Mouse (Mus musculus): ENCODE measurements around the gene Adat1.
A peak's percentile ranks its signal among the peaks of the same experiment; 100 is the strongest.

Adat1 gene

DNA sequence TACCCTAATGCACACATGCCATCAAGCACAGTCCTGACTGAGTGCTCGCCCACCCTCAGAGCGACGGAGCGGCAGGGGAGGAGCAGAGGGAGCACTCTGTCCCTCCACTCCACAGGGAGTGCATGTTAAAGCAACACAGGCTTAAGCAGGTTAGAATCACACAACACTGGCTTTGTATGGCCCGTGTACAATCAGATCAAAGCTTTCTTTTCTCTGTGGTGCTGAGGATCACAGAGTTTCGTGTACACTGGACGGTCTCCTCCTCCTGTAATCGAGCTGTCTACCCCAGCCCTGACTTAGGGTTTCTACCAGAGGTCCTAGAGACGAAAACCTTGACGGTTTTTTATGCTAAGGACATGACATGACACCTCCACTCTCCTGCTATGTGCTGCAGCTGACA is 23.6 kb downstream of the Adat1 start:
- DNase-seq (ENCODE audit: low read depth, low spot score) = peak; percentile 70

DNA sequence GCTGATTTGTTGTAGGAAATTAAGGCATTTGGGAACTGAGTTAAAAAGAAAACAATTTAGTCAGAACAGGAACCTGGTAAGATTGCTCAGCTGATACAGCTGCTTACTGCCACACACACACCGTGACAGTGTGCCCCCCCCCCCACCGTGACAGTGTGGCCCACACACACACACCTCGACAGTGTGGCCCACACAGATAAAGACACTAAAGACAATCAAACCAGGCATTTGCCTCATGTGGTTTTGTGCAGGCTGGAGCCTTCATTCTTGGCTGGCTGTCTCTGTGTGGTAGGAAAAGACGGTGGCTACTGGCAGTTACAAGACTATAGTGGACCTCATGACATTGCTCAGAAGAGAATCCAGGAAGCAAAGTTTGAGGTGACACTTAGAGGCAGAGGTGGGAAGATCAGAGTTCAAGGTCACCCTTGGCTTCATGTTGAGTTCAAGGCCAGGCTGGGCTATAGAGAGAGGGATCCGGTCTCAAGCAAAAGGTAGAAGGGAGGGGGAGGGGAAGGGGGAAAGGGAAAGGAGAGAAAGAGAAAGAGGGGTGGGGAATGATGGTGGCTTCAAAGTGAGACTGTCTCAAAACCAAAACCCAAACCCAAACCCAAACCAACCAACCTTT is 24.7 kb downstream of the Adat1 start:
- DNase-seq (ENCODE audit: low read depth, low spot score) = peak; percentile 79

DNA sequence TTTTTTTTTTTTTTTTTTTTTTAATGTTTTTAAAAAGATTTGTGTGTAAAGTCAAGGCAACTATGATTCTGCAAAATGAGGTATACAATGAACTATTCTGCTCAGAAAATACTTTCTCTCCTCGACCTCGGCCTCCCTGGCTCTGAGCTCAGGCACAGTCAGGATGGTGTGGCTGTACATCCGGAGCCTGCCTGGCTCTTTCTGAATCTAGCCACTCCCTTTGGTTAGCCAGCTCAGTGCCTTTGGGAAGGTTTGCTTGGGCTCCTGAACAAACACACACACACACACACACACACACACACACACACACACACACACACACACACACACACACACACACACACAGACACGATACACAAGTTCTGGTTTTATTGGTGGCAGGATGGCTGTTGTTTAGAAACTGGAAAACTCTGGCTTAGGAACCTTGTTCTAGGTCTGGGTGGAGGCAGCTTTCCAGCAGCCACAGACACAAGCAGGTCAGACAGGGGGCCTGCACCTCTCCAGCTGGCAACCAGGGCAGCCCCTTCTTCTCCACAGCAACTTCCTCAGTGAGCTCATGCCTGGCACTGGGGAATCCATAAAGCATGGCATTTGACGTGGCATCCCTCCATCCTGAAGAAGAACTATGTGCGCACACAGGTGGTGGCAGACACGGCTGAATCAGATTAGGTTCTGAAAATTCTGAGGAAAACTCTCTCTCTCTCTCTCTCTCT is 27.1 kb downstream of the Adat1 start:
- DNase-seq (ENCODE audit: low read depth, low spot score) = peak; percentile 70

DNA sequence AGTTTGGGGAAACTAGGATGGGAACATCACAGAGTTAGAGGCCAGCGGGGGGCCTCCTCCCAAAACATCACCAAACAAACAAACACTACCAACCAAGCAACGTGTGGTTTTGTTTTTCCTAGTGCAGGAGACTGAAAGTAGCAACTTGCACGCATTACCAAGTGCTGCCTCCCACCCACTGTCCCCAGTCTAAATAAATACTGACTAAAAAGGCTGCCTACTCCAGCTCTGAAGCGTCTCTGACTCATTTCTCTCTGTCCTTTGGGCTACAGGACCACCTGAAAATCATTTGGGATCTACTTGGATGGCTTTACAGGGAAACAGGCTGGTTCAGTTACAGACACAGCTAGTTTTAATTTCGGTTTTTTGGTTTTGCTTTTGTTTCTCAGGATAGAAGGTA is 27.8 kb downstream of the Adat1 start:
- DNase-seq (ENCODE audit: low read depth, low spot score) = no peak

DNA sequence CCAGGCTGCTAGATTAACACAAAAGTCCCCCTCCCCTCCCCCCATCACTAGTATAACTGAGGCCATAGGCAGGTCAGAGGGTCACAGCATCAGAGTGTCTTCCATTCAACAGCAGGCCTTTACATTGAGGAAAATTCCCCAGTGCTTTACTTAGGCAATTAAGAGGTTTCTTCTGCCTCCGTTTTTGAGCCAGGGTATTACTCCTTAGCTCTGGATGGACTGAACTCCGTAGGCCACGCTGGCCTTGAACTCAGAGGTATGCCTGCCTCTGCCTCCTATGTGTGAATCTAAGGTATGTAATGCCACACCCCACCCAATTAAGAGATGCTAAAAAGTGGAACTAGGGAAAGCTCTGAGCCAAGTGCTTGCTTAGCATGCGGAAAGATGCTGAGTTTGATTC is 28.6 kb downstream of the Adat1 start:
- DNase-seq (ENCODE audit: low read depth, low spot score) = peak; percentile 91

DNA sequence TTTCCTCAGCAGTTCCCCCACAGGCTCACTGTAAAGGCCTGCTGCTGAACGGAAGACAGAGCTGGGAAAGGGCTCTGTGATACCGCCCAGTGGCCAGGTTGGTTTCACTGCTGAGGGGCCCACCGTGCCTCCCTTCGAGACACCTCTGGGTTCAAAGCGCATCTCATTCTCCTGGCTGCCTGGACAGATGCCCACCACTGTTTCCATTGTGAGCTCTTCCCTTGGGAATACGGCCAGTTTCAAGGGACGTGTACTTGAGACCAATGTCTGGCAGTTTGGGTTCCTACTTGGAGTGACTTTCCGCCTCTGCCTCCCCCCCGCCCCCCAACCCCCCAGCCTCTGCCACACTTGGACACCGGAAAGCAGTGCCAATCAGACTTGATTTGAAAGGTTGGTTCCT is 29.0 kb downstream of the Adat1 start:
- no peak for DNase-seq (ENCODE audit: low read depth, low spot score)

DNA sequence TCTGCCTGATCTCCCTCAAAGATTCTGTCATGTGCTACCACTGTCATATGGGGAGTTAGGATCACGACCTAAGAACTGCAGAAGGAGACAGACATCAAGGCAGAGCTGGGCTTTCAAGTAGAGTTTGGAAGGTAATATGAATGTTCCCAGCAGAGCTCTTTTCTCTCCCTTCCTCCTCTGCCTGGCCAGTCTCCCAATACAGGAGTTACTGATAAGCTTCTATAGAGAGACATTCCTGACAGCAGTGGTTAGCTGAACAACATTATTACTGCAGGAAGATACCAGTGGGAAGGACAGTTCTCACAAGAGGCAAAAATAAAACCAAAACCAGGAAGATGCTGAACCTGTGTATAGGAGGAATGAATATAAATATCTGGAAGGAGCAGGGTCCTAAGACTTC is 29.5 kb downstream of the Adat1 start:
- no peak for DNase-seq (ENCODE audit: low read depth, low spot score)

DNA sequence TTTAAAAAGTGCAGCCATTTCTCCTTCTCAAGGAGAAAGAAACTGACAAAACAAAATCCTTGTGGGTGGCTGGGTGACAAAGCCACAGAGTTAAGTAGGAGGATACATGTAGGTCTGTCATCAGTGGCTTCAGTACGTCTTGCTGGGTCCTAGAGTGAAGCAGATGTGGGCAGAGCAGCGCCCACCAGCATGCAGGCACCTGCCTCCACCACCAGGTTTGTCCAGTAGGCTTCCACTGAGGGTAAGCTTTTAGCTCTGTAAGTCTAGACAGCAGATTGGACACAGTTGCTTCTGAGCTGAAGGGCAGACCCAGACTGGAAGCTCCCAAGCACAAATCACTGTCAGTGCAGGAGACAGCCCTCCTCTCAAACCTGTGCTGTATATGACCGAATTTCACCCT is 30.8 kb downstream of the Adat1 start:
- DNase-seq (ENCODE audit: low read depth, low spot score) = peak; percentile 65

DNA sequence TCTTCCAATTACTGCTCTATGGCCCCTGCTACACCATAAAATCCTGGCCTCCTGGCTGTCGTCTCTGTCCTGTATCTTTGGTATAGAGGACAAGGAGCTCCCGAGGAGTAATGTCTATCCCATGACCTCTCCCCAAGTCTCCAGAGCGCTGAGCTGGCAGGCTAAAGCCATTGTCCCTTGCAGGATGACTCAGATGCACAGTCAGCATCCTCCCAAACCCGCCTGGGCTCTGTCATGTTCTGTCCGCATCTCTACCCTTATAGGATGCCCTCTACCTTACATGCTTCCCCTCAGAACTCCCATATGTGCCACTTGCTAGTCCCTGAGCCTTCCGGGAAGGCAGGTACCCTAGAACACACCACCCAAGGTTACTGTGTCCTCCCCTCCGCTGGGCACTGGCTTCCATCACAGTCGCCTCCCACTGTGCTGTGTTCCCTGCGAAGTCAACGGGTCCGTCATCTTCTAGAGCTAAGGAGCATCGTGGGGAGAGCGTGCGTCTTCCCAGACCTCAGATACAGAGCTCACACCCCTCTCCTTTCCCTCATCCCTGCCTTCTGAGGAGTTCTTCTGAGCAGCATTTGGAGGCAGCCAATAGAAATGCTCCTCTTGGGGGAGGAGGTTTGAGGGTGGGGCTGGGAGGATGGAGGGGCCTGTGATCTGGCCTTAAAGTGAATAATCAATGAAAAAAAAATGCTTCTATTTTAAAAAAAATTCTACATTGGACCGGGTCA is 31.3 kb downstream of the Adat1 start:
- DNase-seq (ENCODE audit: low read depth, low spot score) = peak; percentile 58

DNA sequence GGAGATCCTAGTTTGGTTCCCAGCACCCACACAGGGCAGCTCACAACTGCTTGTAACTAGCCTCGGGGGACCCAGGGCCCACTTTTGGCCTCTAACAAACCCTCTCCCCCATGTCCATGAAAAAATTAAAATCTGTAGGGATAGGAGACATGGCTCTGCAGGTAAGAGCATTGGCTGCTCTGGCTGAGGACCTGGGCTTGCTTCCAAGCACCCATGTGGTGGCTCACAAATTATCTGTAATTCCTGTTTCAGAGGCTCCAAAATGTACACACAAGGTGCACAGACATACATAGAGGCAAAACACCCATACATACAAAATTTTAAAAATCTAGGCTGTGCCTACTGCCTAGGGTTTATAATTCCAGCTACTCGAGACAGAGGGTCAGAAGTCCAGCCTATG is 34.9 kb downstream of the Adat1 start:
- no peak for DNase-seq (ENCODE audit: low read depth, low spot score)

DNA sequence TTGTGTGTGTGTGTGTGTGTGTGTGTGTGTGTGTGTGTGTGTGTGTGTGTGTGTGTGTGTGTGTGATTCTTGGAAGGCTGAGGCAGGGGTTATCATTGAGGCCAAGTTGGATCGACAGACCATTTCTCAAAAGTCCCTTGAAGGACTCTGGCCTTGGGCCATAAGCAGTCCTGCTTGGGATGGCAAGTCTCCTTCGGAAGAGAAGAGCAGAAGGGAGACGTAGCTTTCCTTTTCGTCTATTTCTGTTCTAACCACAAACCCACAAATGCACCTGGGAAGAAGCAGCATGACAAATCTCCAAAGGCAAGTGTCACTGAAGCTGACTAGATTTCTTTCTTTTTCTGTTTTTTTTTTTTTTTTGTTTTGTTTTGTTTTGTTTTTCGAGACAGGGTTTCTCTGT is 36.2 kb downstream of the Adat1 start:
- DNase-seq (ENCODE audit: low read depth, low spot score) = no peak

DNA sequence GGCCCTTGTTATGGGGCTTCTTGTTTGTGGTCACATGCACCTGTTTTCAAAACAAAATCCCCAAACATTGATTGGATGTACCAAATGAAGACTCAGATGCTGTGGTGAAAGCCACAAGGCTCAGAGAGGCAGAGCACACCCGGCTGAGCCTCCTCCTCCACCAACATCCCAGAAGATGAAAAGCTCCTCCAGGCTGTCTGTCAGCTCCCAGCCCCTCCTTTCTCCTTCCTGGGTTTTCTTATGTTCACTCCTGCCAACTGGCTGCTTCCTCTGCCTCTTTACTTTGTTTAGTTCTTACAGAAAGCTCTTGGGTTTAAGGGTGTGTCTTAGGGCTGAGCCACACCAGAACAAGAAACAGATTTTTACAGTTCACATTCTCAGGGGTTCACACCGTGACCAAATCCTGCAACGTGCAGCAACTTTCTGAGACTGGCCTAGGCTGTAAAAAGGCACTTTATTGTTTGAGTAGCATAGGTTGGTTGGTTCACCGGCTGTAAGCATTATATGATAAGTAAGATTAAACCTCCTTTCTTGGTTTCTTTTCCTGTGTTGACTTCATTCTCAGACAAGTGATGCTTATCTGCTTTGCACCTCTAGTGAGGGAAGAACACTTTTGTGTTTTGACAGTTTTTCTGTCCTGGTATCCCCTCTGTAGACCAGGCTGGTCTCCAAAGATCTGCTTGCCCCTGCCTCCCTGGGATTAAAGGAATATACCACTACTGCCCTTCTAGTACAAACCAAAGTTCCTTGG is 37.1 kb downstream of the Adat1 start:
- DNase-seq (ENCODE audit: low read depth, low spot score) = peak; percentile 64

DNA sequence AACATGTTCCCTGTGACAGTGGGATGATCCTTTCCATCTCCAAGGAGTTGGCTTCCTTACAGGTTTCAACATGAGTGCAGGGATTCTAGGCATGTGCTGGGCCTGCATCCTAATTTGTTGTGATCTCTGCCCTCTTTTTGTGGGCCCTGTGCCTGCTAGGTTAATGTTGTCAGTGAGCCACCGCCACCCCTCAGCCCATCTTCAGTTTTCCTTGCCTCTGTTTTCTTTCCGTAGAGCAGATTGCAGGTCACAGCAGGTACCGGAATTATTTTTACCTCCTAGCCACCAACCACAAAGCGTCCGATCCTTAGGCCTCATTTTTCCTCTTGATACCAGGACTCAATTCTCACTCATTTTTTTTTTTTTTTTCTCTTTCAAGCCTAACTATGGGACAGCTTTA is 40.2 kb downstream of the Adat1 start:
- DNase-seq (ENCODE audit: low read depth, low spot score) = no peak

DNA sequence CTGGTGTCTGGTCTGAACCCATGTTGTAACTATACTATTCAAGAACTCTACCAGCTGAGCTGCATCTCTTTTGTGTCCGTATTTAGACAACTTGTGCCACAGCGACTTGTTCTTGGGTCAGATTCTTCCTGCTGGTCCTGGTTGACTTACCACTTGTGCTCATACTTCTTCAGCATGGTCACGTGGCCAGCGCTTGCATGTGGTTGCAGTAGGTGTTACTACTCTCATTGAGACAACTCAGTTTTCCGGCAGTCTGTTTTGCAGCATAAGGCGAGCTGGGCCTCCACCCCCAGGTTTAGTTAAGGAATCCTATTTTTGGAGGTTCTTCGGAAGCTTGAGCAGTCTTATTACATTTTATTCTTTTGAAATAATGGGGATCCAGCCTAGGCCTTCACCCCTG is 40.8 kb downstream of the Adat1 start:
- DNase-seq (ENCODE audit: low read depth, low spot score) = peak; percentile 57

DNA sequence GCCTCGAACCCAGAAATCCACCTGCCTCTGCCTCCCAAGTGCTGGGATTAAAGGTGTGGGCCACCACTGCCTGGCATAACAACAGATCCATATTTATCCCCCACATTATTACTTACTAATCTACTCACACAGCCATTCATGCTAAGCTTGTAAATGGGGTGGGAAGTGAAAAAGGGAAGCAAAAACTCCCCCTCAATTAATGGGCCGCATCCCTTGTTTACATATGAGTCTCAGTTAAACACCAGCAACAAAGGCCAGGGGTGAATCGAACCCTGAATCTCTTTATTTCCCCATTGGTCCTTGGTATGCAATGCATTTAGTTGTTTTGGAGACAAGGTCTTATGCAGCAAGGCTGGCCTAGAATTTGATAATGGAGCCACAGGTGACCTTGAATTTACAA is 41.3 kb downstream of the Adat1 start:
- DNase-seq (ENCODE audit: low read depth, low spot score) = peak; percentile 49

DNA sequence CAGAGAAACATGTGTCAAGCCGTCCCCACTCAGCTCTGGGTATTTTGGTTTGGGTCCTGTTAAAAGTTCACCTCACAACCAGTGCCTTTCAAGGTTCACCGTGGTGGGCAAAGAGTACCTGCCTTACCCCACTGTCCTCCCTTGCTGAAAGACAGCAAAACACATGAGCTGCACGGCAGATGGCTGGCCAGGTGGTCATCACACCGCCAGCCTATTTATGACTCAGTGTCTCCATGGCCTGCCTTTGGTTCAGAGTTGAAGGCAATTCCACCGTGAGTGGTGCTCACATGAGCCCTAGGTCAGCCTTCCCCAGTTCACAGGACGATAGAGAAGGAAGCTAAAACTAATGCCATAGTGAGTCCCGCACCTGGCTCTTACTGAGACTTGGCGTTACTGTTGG is 44.1 kb downstream of the Adat1 start:
- DNase-seq (ENCODE audit: low read depth, low spot score) = no peak

DNA sequence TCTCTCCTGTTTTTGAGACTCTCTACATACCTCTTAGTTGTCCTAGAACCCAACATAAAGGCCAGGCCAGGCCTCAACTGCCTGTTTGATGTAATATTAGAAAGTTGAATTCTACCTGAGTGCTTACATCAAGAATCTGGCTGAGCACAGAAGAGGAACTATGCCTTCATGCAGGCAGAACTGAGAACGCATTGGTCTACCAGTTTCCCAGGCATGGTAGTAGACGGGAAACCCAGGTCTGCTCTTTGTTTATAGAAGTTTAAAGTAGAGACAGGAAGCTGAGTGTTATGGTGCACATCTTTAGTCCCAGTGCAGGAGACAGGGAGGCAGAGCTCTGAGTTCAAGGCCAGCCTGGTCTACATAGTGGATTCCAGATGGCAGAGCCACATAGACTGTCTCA is 45.0 kb downstream of the Adat1 start:
- no peak for DNase-seq (ENCODE audit: low read depth, low spot score)

DNA sequence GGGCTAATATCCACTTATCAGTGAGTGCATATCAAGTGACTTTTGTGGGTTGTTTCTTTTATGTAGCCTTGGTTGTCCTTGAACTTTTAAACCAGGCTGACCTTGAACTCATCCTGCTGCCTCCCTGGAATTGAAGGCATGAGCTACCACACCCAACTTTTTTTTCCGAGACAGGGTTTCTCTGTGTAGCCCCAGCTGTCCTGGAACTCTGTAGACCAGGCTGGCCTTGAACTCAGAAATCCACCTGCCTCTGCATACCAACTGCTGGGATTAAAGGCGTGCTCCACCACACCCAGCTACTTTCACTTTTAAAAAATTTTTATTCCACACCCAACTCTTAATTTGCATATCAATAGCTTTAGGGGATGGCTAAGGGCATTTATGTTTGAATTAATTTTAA is 48.6 kb downstream of the Adat1 start:
- peak; percentile 98 for DNase-seq (ENCODE audit: low read depth, low spot score)

DNA sequence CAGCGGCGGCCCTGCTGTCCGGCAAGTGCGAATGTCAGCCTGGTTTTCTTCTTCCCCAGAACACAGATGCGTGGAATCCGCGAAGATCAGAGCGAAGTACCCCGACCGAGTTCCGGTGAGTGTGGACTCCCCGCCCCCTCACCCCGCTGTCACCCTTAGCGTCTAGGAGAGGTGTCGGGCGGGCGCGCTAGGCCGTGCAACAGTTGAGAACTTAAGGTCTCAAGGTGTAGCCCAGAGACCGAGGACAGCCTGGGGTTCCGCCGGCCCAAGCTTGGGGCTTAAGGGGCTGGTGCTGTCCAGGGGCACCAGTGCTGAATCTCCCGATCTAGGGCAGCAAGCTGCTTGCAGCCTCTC is 51.0 kb downstream of the Adat1 start:
- peak; percentile 79 for DNase-seq (ENCODE audit: low read depth, low spot score)

DNA sequence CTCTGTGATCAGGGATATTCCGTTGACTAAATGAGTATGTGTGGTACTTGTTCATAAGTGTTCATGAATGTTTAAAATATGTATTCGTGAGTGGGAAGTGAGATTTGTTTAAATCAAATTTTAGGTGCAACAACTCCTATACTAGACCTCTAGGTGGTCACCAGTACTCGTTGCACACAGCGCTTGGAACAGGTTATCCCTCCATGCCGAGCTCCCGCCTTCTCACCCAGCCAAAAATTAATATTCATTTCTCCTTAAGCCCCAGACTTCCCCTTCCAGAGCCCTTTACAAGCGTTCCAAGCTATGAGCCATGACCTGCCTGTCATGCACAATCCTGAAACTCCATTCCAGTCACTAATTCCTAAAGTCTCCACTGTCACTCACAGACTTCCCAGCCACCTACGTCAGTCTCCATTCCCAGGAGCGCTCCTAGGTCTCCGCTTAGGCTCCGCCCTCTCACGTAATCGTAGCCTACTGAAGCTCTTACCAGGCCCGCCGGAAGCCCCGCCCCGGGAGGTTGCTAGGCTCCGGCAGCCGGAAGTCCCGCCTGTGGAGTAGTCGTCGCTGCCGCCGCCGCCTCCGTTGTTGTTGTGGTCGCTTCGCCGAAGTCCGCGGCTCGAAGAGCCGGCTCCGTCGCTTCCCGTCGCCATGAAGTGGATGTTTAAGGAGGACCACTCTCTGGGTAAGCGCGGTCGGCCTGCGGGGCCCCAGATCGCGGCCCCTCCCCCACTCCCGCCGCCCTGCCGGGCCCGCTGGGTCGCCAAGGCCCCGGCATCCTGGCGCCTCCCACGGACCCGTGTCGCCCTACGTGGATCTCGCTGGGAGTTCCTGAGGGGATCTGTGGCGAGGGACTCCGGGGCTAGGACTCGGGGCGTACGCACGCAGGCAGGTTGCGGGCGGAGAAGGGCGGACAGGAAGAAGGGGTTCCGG is 51.7 kb downstream of the Adat1 start, which contains the start of gene Gabarapl2:
Gene Gabarapl2, plus strand, starts transcription at position 533 of the 930 bp plus-strand sequence.
- peak; percentile 99 for DNase-seq (ENCODE audit: low read depth, low spot score)

DNA sequence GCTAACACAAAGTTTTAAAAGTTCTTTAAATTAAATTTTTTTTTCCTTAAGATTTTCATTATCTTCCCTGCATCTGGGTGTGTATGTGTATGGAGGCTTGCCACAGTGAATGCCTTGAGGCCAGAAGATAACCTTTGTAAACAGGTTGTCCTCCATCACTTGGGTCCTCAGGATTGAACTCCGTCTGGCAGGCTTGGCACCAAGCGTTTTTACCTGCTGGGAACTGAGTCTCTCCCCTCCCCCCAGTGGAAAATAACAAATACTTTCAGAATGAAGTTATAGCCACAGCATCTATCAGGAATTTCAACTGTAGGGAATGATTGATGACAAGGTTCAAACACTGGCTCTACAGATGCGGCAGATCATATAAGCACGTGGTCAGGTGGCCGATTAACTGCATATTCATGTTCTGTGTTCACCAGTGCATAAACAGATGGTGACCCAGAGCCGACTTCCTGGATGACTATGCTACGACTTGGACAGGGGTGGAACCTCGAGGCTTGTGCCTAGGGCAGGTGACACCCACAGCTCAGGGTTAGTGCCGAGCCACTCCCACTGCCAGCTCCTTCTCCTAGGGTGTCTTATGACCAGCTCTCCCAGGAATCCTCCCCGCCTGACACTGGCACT is 52.5 kb downstream of the Adat1 start:
- peak; percentile 85 for DNase-seq (ENCODE audit: low read depth, low spot score)

Measured in R1 (cell line).